Mouse (Mus musculus) natural killer cell, adult 2 months (primary cell): ENCODE measurements at regions not wholly inside any gene's neighbourhood (a gene's known extent, or its start where the extent isn't known, plus 50 kb on each side); places are given as distances from the start of the nearest gene placed in this dataset.
"Not testable (repeated sequence)": the region's sequence is repeated elsewhere in the genome, so short reads cannot be mapped to it uniquely, and the experiment has no call there.

Experiments
- DNase-seq, 2 experiments: peaks; one replicate each; pipeline ENCODE4 v3.0.0; 2022; ENCODE audit warnings: low spot score in 2 of 2

DNA sequence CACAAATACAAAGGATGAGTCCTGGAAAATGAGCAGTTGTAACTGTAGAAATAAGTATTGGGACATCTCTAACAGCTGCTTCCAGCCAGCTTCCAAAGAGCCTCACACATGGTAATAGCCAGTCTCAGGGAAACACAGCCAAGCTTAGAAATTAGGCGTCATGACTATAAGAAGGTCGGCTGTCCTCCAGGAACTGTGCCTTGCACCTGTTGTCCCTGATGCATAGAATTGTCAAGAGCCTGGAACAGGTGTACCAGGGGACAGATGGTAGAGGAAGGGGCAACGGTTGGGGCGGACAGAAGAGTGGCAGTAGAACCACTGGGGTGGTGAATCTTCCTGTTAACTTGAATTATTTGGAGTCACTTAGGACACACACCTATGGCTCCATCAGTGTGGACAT lies 162.1 kb downstream of the Trib2 start:
- no peak for DNase-seq

DNA sequence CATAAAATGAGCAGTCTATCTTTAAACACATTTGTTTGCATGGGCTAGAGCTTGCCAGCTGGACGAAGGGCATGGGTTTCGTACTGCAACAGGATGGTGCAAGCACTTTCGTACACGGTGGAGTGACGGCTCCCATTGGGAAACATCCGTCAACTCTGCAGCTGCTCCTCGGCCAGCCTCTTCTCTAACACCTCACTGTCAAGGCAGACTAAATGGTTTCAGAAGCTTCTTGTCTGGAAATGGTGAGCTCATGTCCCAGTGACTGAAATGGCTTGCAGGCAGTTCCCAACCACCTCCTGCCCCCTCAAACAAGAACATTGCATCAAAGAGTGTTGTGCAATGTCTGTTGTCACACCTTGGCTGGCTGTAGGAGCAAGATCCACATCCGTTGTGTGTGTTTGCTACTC lies 163.4 kb downstream of the Trib2 start:
- DNase-seq = no peak

DNA sequence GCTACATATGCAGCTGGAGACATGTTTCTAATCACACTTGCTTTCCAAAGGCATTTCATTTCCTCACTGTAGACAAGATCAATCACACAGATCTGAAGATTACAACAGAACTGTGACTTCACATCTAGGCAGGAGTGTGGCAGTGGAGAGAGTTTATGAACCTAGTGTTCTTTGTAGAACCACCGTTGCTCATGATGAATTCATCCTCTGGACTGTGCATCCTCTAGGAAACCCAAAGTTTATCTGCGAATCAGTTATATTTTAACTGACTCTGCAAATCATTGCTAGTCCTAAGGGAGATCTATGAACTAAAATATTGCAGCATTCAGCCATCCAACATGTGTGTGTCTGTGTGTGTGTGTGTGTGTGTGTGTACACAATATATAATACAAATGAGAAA lies 165.4 kb downstream of the Trib2 start:
- no peak for DNase-seq

- no peak for DNase-seq
Measured at GRCm38 (mm10) chr12:15649906-15650305, 166.8 kb downstream of the Trib2 start.

DNA sequence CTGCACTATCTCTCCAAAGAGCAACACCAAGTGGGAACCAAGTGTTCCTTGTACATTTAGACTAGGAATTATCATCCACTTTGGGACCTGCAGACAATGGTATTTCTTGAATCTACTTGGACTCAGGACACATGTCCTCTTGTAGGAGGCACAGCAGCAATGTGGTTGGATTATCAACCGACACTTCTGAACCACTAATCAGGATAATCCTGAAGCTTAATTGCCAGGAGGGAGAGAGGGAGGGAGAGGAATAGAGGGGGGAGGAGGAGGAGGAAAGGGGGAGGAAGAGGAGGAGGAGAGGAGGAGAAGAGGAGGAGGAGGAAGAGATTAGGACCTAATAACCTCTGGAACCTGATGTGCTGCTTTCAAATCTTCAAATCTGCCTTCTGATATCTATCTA lies 167.5 kb downstream of the Trib2 start:
- DNase-seq = no peak

DNA sequence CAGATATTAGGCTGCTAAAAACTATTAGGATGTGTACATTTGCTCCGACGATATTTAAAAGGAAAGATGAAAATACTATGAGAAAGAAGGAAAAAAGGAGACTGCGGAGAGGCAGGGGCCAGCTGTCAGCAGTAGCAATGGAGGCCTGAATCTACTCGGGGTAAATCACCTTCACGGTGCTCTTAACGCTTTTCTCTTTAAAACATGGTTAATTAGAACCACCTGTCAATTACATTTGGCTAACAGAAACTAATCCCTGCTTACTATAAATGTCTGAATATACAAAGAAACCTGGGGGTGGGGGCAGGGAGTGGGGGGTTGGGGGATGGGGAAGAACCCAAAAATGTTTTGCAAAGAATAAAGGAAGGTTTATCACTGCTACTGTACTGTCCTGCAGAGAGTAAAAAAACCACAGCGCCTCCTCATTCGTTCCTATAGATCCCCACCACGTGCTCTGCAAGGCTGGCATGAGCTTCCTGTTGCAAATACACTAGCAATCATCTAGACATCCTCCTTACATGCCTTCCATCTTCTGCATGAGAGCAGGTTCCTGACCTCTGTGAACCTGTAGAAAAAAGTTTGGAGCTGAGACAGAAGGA lies 172.5 kb downstream of the Trib2 start:
- DNase-seq = no peak

- DNase-seq = no peak
Measured at GRCm38 (mm10) chr12:15643669-15644068, 173.1 kb downstream of the Trib2 start.

- no peak for DNase-seq
Measured at GRCm38 (mm10) chr12:15640320-15640719, 176.4 kb downstream of the Trib2 start.

DNA sequence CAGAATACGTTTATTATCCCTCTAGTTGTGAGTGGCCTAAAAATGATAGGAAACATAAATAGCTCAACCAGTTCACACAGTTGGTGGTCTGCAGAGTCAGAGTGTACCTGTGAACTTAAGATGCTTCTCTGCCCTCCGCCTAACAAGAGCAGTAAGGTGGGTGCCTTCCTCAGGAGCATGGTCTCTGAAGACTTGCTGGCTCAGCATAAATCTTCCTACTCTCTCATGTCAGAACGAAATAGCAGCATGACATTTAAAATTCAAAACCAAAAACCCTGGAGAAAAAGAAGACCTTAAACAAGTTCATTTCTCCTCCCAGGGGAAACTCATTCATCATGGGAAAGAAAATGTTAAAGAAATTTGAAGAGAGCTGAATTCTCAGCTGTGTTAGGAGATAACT lies 186.8 kb downstream of the Trib2 start:
- DNase-seq = no peak

DNA sequence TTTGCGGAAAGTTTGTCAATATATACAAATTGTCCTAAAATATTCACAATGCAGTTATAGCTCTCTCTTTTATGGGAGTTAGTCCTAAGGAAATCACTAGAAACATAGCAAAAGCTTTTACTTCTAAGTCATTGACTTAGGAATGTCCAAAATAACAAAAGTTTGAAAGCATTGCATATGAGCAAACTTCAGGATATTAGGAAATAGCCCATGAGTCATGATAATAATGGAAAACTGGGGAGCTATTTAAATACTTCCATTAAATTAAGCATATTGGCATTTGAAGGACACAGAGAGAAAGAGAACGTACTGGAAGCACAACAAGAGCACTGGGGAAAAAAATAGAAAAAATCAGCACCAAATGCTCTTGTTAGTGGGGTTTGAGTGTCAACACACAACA lies 197.2 kb downstream of the Trib2 start:
- no peak for DNase-seq

DNA sequence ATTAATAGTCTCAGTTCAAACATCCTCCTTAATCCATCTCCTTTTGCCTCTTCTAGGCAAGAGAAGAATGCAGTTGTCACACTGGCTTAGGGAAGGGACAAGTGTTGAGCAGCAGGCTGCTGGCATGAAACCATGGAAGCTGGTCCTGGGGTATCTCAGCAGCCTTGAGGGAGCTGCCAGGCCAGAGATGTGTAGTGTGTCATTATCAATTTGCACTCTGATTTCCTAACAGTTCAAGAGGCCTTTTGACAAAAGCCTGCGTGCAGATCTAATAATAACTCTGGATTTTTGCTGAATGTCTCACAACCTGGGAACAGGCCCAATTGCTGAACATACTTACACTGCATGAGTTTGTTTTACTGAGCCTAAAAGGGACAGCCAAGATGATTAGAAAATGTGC lies 199.4 kb downstream of the Trib2 start:
- no peak for DNase-seq

DNA sequence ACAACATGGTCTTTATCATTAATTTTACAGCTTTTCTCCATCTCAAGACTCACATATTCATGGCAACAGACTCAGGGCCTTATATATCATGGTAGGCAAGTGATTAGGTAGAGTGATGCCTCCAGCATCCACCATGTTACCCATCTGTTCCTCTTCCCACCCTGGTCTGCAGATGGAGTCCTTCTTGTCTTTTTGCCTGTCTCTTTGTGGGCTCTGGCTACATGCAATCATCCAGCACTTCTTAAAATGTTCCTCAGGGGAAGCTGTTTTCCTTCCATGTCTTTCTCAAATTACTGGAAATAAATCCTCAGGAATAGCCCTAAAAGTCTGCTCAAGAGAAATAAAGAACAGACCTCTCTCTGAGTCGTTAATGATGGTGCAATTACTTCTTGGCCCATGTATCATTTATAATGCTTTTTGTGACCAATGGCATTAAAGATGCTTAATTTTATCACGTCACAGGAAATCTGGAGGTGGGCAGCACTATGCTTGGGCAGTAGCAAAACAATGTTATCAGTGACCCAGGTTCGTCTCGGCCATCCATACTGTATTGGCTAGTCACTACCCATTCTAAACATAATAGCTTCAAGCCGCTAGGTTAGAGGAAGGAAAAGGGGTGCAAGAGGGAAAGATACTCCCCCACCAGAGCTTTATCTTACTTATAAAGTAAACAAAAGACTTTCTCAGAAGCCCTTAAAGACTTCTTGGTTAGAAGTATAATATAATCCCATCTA lies 204.7 kb downstream of the Trib2 start:
- DNase-seq = no peak

GRCm38 (mm10) chr12:15607091-15607490 lies 209.6 kb downstream of the Trib2 start:
- DNase-seq = no peak

GRCm38 (mm10) chr12:15606095-15606494 lies 210.6 kb downstream of the Trib2 start:
- no peak for DNase-seq

DNA sequence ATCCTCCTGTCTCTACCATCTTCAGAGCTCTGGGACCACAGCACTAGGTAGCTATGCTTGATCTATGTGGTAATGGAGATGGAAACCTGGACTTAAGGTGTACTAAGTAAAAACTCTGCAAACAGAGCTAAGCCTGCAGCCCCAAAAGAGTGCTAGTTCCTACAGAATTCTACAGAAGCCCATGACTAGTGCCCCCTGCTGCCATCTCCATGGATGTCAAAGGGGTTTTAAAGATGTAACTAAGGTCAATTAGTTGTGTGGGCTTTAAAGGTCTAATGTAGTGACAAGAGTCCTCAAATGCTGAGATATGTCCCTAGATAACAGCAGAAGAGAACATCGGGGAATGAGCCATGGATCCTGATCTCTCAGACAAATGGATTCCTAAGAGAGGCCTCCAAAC lies 212.1 kb downstream of the Trib2 start:
- DNase-seq = no peak

DNA sequence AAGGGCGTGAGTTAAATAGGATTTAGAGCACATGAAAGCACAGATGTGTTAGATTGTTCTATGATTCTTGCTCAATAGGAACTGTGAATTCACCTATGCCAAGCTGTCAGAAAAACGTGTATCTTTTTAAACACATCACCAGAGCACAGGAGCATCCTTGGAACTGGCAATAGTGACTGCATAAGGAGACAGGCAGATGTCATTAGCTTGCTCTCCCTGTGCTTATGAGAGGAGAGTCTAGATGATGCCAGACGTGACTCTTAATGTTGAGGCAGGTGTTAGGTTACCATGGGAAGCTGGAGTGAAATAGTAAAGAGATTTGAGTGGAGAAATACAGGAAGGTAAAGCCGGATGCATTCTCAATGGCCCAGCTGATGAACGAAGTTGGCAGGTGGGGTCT lies 212.8 kb downstream of the Trib2 start:
- DNase-seq = no peak

DNA sequence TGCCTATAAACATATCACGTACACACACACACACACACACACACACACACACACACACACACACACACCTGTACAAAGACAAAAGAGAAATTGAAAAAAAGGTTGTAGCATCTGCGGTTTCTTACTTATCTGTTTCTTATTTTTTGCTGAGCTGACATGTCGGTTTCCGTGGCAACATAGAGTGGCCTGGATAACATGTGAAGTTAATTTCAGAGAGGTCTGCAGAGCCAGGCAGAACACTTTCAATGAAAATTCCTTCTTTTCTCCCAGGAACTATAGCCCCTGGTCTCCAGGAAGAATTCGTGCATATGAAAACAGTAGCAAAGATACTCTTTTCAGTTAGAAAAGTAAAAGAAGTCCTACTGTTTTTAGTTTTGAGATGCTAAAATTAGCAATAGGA lies 213.4 kb downstream of the Trib2 start:
- no peak for DNase-seq

GRCm38 (mm10) chr12:15594704-15595103 lies 222.0 kb downstream of the Trib2 start:
- DNase-seq = no peak

GRCm38 (mm10) chr12:15587864-15588263 lies 228.9 kb downstream of the Trib2 start:
- DNase-seq = not testable (repeated sequence)

DNA sequence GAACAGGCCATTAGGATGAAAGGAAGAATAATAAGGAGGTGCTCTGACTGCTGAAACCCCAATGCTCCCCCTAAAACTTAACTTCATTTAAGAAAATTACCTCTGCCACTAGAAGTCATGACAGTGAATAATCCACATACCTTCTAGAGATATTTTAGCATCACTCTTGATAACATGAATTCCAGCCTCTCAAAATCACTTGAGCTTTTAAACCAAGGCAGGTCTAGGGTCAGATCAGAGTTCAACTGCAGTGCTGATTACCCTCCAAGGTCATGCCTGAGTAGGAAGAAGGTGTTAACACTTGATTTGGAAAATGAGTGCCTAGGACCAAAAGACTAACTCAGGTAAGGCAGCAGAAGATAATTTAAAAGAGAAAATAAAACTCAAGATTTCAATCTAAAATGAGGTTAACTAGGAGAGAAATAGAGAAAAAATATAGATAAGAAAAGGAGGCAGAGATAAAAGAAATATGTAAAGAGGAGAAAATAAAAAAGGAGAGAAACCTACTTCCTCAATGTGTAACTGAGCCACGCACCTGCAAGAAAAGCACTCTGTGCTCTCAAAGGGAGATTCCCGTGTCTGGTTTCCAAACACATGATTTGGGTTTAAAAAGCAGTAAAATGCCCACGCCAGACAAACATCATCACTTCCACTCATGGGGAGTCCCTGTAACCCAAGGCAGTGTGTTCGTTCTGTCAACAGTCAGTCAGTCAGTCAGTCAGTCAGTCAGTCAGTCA lies 229.8 kb downstream of the Trib2 start:
- DNase-seq = peak in 1 of 2 experiments; percentile 24

- no peak for DNase-seq
Measured at GRCm38 (mm10) chr12:15585845-15586244, 230.9 kb downstream of the Trib2 start.

GRCm38 (mm10) chr12:15584721-15585120 lies 232.0 kb downstream of the Trib2 start:
- no peak for DNase-seq

- no peak for DNase-seq
Measured at GRCm38 (mm10) chr12:15566785-15567109, 250.0 kb downstream of the Trib2 start.
